Mouse (Mus musculus): ENCODE data around the gene Adamts17.

DNA sequence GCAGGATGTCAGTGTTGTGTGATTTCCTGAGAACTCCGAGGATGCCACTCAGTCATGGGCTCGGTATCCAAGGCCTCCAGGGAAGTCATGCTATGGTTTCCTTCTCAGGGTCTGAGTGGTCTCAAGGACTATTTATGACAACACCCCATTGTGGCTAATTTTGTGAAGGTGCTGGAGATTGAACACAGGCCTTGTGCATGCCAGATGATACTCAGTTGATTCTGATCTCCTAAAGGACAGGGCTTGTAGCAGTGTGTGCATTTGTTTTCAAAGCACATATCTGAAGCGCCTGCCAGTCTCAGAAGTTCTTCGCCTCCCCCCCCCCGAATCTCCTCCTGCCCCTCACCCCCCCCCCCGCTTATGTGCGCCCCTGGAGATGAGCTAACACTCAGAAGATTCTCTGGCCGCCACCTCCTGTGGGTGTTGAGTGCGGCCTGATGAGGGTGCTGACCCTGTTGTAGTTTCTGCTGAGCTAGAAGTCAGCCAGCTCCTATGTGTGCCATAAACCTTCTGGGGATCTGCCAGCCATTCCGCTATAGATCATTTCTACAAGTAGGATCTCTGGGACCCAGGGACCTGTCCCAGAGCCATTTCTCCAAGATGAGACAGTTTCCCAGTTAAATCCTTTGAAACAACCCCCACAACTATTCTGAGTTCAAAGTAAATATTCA lies 232.6 kb downstream of the Adamts17 start:
- no peak for TF ChIP-seq CTCF (IDR thresholded peaks at IDR 0.05; ENCODE audit: borderline replicate concordance, extremely low read depth, insufficient read depth, insufficient read length)
- no peak for TF ChIP-seq POLR2A (IDR thresholded peaks at IDR 0.05; ENCODE audit: borderline replicate concordance, extremely low read depth, insufficient read depth, insufficient read length, poor library complexity, severe bottlenecking)

All from brain, embryonic 14.5 days (tissue).